Mouse (Mus musculus): Measurements from ENCODE around the gene Phldb3. TPM values are rescaled to one million over a fixed set of nuclear protein-coding genes. Genes with fewer than 3 reads are reported as not detected.

The Phldb3 gene
- total and polyA plus RNA-seq, 3 experiments = 6.4 to 10.8 TPM; not detected in 1

DNA sequence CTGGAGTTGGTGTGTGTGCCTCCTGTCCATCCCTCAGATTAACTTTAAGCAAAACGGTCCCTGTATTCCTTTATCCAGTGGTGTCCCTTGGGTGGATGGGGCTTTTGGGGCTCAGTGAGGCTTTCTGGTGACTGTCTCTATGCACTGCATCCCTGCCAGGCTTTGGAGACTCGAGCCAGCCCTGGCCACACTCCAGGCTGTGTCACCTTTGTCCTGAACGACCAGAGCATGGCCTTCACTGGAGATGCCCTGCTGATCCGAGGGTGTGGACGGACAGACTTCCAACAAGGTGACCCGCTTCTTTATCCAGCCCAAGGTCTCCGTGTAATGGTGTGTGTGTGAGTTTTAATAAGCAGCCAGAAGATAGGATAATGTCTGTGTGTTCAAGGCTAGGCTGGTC, 4.5 kb upstream of the Phldb3 start:
- no peak overlapping the region for H3K9ac ChIP-seq (ENCODE audit: control insufficient read depth, low read depth, low read length, poor library complexity, severe bottlenecking)
- no peak for DNase-seq (ENCODE audit: low read depth, low spot score)
- H3K4me3 ChIP-seq (ENCODE audit: control insufficient read depth in 1 of 2, insufficient read depth in 1 of 2, low read depth in 2 of 2, low read length in 2 of 2) = no peak overlapping the region
- no peaks in the 10 kb centered on the region for H3K27me3 ChIP-seq (ENCODE audit: control insufficient read depth in 1 of 2, insufficient read depth in 2 of 2, low read length in 2 of 2)
- H3K27ac ChIP-seq (ENCODE audit: control insufficient read depth, low read depth, low read length) = no peak overlapping the region
- H3K36me3 ChIP-seq (ENCODE audit: control insufficient read depth in 1 of 2, insufficient read depth in 2 of 2, low read length in 2 of 2) = no peaks in the 10 kb centered on the region
- TF ChIP-seq EP300 (IDR thresholded peaks at IDR 0.05; ENCODE audit: low read depth in 1 of 2, low read length in 2 of 2) = no peak
- no peak for TF ChIP-seq POLR2AphosphoS5 (IDR thresholded peaks at IDR 0.05; ENCODE audit: borderline replicate concordance, low read depth, low read length)
- no peak for TF ChIP-seq CHD1 (IDR thresholded peaks at IDR 0.05; ENCODE audit: low read depth, low read length)
- no peak for TF ChIP-seq TBP (IDR thresholded peaks at IDR 0.05; ENCODE audit: low read depth, low read length)
- no peak for TF ChIP-seq CHD2 (IDR thresholded peaks at IDR 0.05; ENCODE audit: low read length)
- TF ChIP-seq POLR2A (IDR thresholded peaks at IDR 0.05; ENCODE audit: control insufficient read depth in 1 of 2, insufficient read depth in 1 of 2, low read depth in 1 of 2, low read length in 2 of 2, poor library complexity in 1 of 2) = no peak
- TF ChIP-seq MXI1 (IDR thresholded peaks at IDR 0.05; ENCODE audit: low read depth, low read length) = no peak
- no peak for TF ChIP-seq MYC (IDR thresholded peaks at IDR 0.05; ENCODE audit: low read depth, low read length)
- TF ChIP-seq TAL1 (IDR thresholded peaks at IDR 0.05; ENCODE audit: low read length) = no peak
- no peak for TF ChIP-seq BHLHE40 (IDR thresholded peaks at IDR 0.05; ENCODE audit: borderline replicate concordance, low read depth, low read length)
- TF ChIP-seq ZNF384 (IDR thresholded peaks at IDR 0.05; ENCODE audit: low read depth, low read length) = no peak
- TF ChIP-seq ELF1 (IDR thresholded peaks at IDR 0.05; ENCODE audit: low read depth, low read length) = no peak
- H3K79me2 ChIP-seq (ENCODE audit: control insufficient read depth, insufficient read depth, low read length, poor library complexity) = no peaks in the 10 kb centered on the region; the same call in 1 of the 2 replicates
- no peaks in the 10 kb centered on the region for H3K4me1 ChIP-seq (ENCODE audit: control insufficient read depth in 1 of 2, insufficient read depth in 2 of 2, low read length in 2 of 2)
- no peaks in the 10 kb centered on the region for H3K9me3 ChIP-seq (replicated peaks; ENCODE audit: insufficient read depth, low read length)

DNA sequence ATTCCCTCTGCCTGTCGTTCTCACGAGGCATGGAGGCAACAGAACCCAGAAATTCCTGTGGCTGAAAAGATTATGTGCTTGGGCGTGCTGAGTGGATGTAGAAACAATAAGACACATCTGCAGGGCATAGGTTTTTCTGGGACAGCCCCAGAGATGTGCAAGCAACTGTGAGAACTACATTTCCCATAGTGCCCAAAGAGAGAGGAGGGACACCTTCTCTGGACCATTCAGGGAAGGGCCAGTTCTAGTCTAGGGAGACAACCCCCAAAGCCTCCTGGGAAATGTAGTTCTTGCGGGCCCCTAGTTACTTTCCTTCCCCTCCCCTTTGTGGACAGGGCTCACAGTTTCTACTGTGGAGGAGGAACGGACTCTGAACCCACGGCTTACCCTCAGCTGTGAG, 2.5 kb upstream of the Phldb3 start:
- H3K9me3 ChIP-seq (replicated peaks; ENCODE audit: insufficient read depth, low read length) = no peaks in the 10 kb centered on the region
- peaks cover 1% of the 10 kb centered on the region; the same call in 1 of the 2 replicates for H3K79me2 ChIP-seq (ENCODE audit: control insufficient read depth, insufficient read depth, low read length, poor library complexity)
- H3K27ac ChIP-seq (ENCODE audit: control insufficient read depth, low read depth, low read length) = no peak overlapping the region
- no peak overlapping the region for H3K4me3 ChIP-seq (ENCODE audit: control insufficient read depth in 1 of 2, insufficient read depth in 1 of 2, low read depth in 2 of 2, low read length in 2 of 2)
- H3K36me3 ChIP-seq (ENCODE audit: control insufficient read depth in 1 of 2, insufficient read depth in 2 of 2, low read length in 2 of 2) = peaks cover 0 to 2% of the 10 kb centered on the region in 2 experiments; a peak in 1 of 4 replicates
- TF ChIP-seq KAT2A (conservative IDR thresholded peaks at IDR 0.05; ENCODE audit: low read depth, low read length) (peak; percentile 81), ELF1 (IDR thresholded peaks at IDR 0.05; ENCODE audit: low read depth, low read length) (0 out of 2 replicates have a peak, but pooled peaks have one; percentile 28), HCFC1 (IDR thresholded peaks at IDR 0.05; ENCODE audit: low read depth, low read length) (peak; percentile 97), MAX (IDR thresholded peaks at IDR 0.05; ENCODE audit: low read length) (no peak)
- DNase-seq (ENCODE audit: low read depth, low spot score) = peak; percentile 71
- H3K4me1 ChIP-seq (ENCODE audit: control insufficient read depth in 1 of 2, insufficient read depth in 2 of 2, low read length in 2 of 2) = peaks cover 0 to 4% of the 10 kb centered on the region in 2 experiments; a peak in 2 of 4 replicates
- no peaks in the 10 kb centered on the region for H3K27me3 ChIP-seq (ENCODE audit: control insufficient read depth in 1 of 2, insufficient read depth in 2 of 2, low read length in 2 of 2)
- no peak overlapping the region for H3K9ac ChIP-seq (ENCODE audit: control insufficient read depth, low read depth, low read length, poor library complexity, severe bottlenecking)

GRCm38 (mm10) chr7:24608561-24608960, 2.0 kb upstream of the Phldb3 start:
- Histone ChIP-seq H3K4me3 (ENCODE audit: control insufficient read depth in 1 of 2, insufficient read depth in 1 of 2, low read depth in 2 of 2, low read length in 2 of 2) (no peak overlapping the region), H3K9ac (ENCODE audit: control insufficient read depth, low read depth, low read length, poor library complexity, severe bottlenecking) (no peak overlapping the region), H3K27ac (ENCODE audit: control insufficient read depth, low read depth, low read length) (no peak overlapping the region), H3K79me2 (ENCODE audit: control insufficient read depth, insufficient read depth, low read length, poor library complexity) (peaks cover 1% of the 10 kb centered on the region; the same call in 1 of the 2 replicates), H3K4me1 (ENCODE audit: control insufficient read depth in 1 of 2, insufficient read depth in 2 of 2, low read length in 2 of 2) (peaks cover 0 to 4% of the 10 kb centered on the region in 2 experiments; a peak in 2 of 4 replicates), H3K27me3 (ENCODE audit: control insufficient read depth in 1 of 2, insufficient read depth in 2 of 2, low read length in 2 of 2) (no peaks in the 10 kb centered on the region), H3K9me3 (replicated peaks; ENCODE audit: insufficient read depth, low read length) (no peaks in the 10 kb centered on the region), H3K36me3 (ENCODE audit: control insufficient read depth in 1 of 2, insufficient read depth in 2 of 2, low read length in 2 of 2) (peaks cover 0 to 2% of the 10 kb centered on the region in 2 experiments; a peak in 1 of 4 replicates)
- no peak for DNase-seq (ENCODE audit: low read depth, low spot score)
- TF ChIP-seq UBTF (IDR thresholded peaks at IDR 0.05; ENCODE audit: borderline replicate concordance, insufficient read depth, low read depth, low read length) = no peak
- no peak for TF ChIP-seq SIN3A (IDR thresholded peaks at IDR 0.05; ENCODE audit: low read length)
- no peak for TF ChIP-seq TCF12 (IDR thresholded peaks at IDR 0.05; ENCODE audit: low read depth, low read length)
- TF ChIP-seq CTCF (IDR thresholded peaks at IDR 0.05 in 2 of 3, conservative IDR thresholded peaks at IDR 0.05 in 1 of 3; ENCODE audit: control insufficient read depth in 1 of 3, insufficient read depth in 1 of 3, low read depth in 2 of 3, low read length in 3 of 3, poor library complexity in 1 of 3, severe bottlenecking in 1 of 3) = no peak
- no peak for TF ChIP-seq GATA1 (IDR thresholded peaks at IDR 0.05; ENCODE audit: low read depth, low read length)
- no peak for TF ChIP-seq CHD1 (IDR thresholded peaks at IDR 0.05; ENCODE audit: low read depth, low read length)
- no peak for TF ChIP-seq RCOR1 (IDR thresholded peaks at IDR 0.05; ENCODE audit: low read depth, low read length)
